Mouse (Mus musculus) liver, adult 2 months (tissue): ENCODE results near the gene Lbx2.

ENCODE experiments used
- CTCF ChIP-seq: fragments of 200-500 bp; IDR thresholded peaks from 2 replicates; pipeline ENCODE4 v1.5.1; 2011; ENCODE audit warnings: low read depth, low read length, control low read depth
- POLR2A ChIP-seq: fragments of 200-500 bp; IDR thresholded peaks from 2 replicates; pipeline ENCODE4 v1.6.1; 2011; ENCODE audit warnings: low read length, control low read depth; ENCODE audit not compliant: insufficient read depth; ENCODE audit errors: extremely low read depth

- TF ChIP-seq CTCF: no peak; the same call in 1 of the 2 replicates
- TF ChIP-seq POLR2A: peak; percentile 80; the same call in 1 of the 2 replicates
Observed at GRCm38 (mm10) chr6:83137576-83137950, 51.4 kb downstream of the Lbx2 start.
